Mouse (Mus musculus) ES-Bruce4 (cell line): ENCODE data around the gene Heatr6.

Experiments
- CTCF ChIP-seq: IDR thresholded peaks from one replicate; pipeline ENCODE4 v1.8.1; 2011; ENCODE audit warnings: low read depth, low read length
- EP300 ChIP-seq: IDR thresholded peaks from 2 replicates; pipeline ENCODE4 v1.6.1; 2011; ENCODE audit warnings: low read depth, low read length; ENCODE audit not compliant: insufficient read depth
- POLR2A ChIP-seq: IDR thresholded peaks from one replicate; pipeline ENCODE4 v1.8.1; 2011; ENCODE audit warnings: low read length; ENCODE audit not compliant: insufficient read depth

- TF ChIP-seq CTCF: no peak
- TF ChIP-seq POLR2A: no peak
- no peak for TF ChIP-seq EP300
Measured at GRCm38 (mm10) chr11:83731116-83731515, 22.4 kb upstream of the Heatr6 start.
